Mouse (Mus musculus): ENCODE data around the gene Srsf6. TPM values are rescaled to one million over a fixed set of nuclear protein-coding genes. Genes with fewer than 3 reads are reported as not detected.

The Srsf6 gene
- total RNA-seq, 2 experiments from 2014 or later, result 116 to 118 TPM

GRCm38 (mm10) chr2:162984381-162984780 lies 53.1 kb downstream of the Srsf6 start:
- DNase-seq (ENCODE audit: low spot score in 2 of 2), result no peak

GRCm38 (mm10) chr2:162985923-162986322 lies 54.6 kb downstream of the Srsf6 start:
- peak in 1 of 2 experiments; percentile 30 for DNase-seq (ENCODE audit: low spot score in 2 of 2)

Other genes with a start within 250 kb of the Srsf6 start
- 10 to 100 TPM; 18.8 to 23.3 TPM for gene L3mbtl1, start 11.9 kb downstream of the Srsf6 start, total RNA-seq (2021)
- 1 to 10 TPM; 1.8 to 1.9 TPM for gene Sgk2, start 55.8 kb downstream of the Srsf6 start, total RNA-seq (2021)
- gene Ift52, start 85.8 kb downstream of the Srsf6 start, total RNA-seq (2021), result 10 to 100 TPM; 26.4 to 27.0 TPM
- gene Mybl2, start 123.2 kb downstream of the Srsf6 start, total RNA-seq (2021), result 1 to 10 TPM; 2.2 to 2.5 TPM
- gene Gtsf1l, start 156.3 kb downstream of the Srsf6 start, total RNA-seq (2021), result not detected

Measured in layer of hippocampus, postnatal 14 days (tissue).